Comparison of ENCODE assay signal across 8 mouse cellular contexts in the genomic region with DNA sequence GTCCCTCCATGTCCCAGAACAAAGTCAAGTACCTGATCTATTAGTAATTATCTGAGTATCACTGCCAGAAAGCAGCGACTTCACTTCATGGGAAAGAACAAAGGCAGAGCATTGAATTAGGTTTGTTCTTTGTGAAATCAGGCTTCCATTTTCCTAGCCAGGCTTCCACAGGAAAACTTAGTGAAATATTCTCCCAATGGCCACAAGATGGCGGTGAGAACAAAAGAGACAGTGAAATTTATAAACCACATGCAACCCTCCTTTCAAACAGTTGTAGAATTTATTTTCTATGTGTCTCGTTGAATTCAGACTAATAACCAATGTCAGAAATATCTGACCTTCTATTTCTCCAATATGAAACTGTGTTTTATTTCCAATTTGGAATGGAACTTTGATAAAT. TPM values are rescaled to one million over a fixed set of nuclear protein-coding genes. Genes with fewer than 3 reads are reported as not detected.
DNase-seq lines count a peak whose midpoint lies in the region; ATAC-seq and TF ChIP-seq lines count a peak whose summit lies in the region.

No protein-coding gene starts in this region.

- H3K27me3 ChIP-seq in liver, adult 2 months (ENCODE audit: control insufficient read depth, insufficient read depth, low read length), result no peaks in the 10 kb centered on the region
- peaks cover 9% of the 10 kb centered on the region for H3K27me3 ChIP-seq in Patski
- no peaks in the 10 kb centered on the region for H3K27me3 ChIP-seq in hindbrain, embryonic 14.5 days (ENCODE audit: control insufficient read depth, insufficient read depth, low read length)
- no peaks in the 10 kb centered on the region for H3K27me3 ChIP-seq in neural tube, embryonic 14.5 days (ENCODE audit: control insufficient read depth, insufficient read depth, low read length)

- H3K4me1 ChIP-seq in liver, adult 2 months (ENCODE audit: control insufficient read depth, insufficient read depth, low read length), result no peaks in the 10 kb centered on the region
- no peaks in the 10 kb centered on the region for H3K4me1 ChIP-seq in hindbrain, embryonic 14.5 days (replicated peaks; ENCODE audit: control insufficient read depth, insufficient read depth, low read length)
- no peaks in the 10 kb centered on the region for H3K4me1 ChIP-seq in neural tube, embryonic 14.5 days (ENCODE audit: control insufficient read depth, insufficient read depth, low read length)

- H3K9ac ChIP-seq in liver, adult 2 months (ENCODE audit: low read depth, low read length), result no peak overlapping the region
- peak overlapping the region; percentile 33; the same call in 1 of the 2 replicates for H3K9ac ChIP-seq in hindbrain, embryonic 14.5 days
- H3K9ac ChIP-seq in neural tube, embryonic 14.5 days (replicated peaks; ENCODE audit: low read depth, low read length), result no peak overlapping the region

- no peaks in the 10 kb centered on the region for H3K9me3 ChIP-seq in hindbrain, embryonic 14.5 days (ENCODE audit: control insufficient read depth, low read length)
- H3K9me3 ChIP-seq in neural tube, embryonic 14.5 days (ENCODE audit: control insufficient read depth, low read length), result no peaks in the 10 kb centered on the region

- peak; percentile 35 for DNase-seq in liver, adult 2 months (ENCODE audit: extremely low read depth, low read depth, low spot score)
- DNase-seq in liver, result no peak
- no peak for DNase-seq in Patski (ENCODE audit: low read depth, low spot score)
- DNase-seq in embryo, embryonic 10.5 days (ENCODE audit: low spot score), result peak; percentile 82
- peak; percentile 83 for DNase-seq in hindbrain, embryonic 14.5 days (ENCODE audit: low spot score)
- DNase-seq in left cerebral cortex, adult 2 months (ENCODE audit: extremely low spot score in 1 of 2, low spot score in 2 of 2), result peak; percentile 29 to 51
- DNase-seq in spleen, postnatal 4 days (ENCODE audit: low spot score in 2 of 2), result no peak

- no peak for ATAC-seq in Patski
- peak; percentile 63; the same call in 1 of the 2 replicates for ATAC-seq in hindbrain, embryonic 14.5 days (ENCODE audit: low FRiP score)
- peak; percentile 59 for ATAC-seq in neural tube, embryonic 14.5 days (ENCODE audit: low read depth)

- peak; percentile 34; the same call in 1 of the 2 replicates for TF ChIP-seq CTCF in liver, adult 2 months (IDR thresholded peaks at IDR 0.05; ENCODE audit: low read depth, low read length)
- TF ChIP-seq CTCF in Patski (IDR thresholded peaks at IDR 0.05), result peak; percentile 66
- peak; percentile 82 for TF ChIP-seq CTCF in left cerebral cortex, adult 2 months (IDR thresholded peaks at IDR 0.05)

- in situ Hi-C loops in Patski (cut with MboI; ENCODE audit: low pct_unique_long_range_greater_than_20kb), result loop anchor here (5.0 to 10.0 kb wide), 4 partner anchors 41 to 336 kb away; partner anchors contain the start of genes Arhgap18 and L3mbtl3

- POLR2A ChIA-PET in Patski (lab: Charles Lee), result no interaction called here

- WGBS in liver, adult 2 months, result 5% methylated on average over 3 of the region's 3 CpGs
- WGBS in hindbrain, embryonic 14.5 days, result 4% methylated on average over 3 of the region's 3 CpGs
- 3% methylated on average over 3 of the region's 3 CpGs for WGBS in neural tube, embryonic 14.5 days

- H3K27ac ChIP-seq in liver, adult 2 months (replicated peaks; ENCODE audit: insufficient read depth, low read depth, low read length), result no peak overlapping the region
- 0 out of 2 replicates have a peak overlapping the region, but pooled peaks have one; percentile 38 for H3K27ac ChIP-seq in hindbrain, embryonic 14.5 days
- no peak overlapping the region for H3K27ac ChIP-seq in left cerebral cortex, adult 2 months
- H3K27ac ChIP-seq in neural tube, embryonic 14.5 days (ENCODE audit: low read depth, low read length), result no peak overlapping the region

- H3K4me2 ChIP-seq in hindbrain, embryonic 14.5 days (replicated peaks), result no peak overlapping the region
- H3K4me2 ChIP-seq in neural tube, embryonic 14.5 days (ENCODE audit: low read depth, low read length), result no peak overlapping the region

- no peak overlapping the region for H3K4me3 ChIP-seq in liver, adult 2 months (ENCODE audit: insufficient read depth, low read depth, low read length)
- no peak overlapping the region for H3K4me3 ChIP-seq in hindbrain, embryonic 14.5 days (replicated peaks; ENCODE audit: low read length)
- H3K4me3 ChIP-seq in left cerebral cortex, adult 2 months, result no peak overlapping the region
- H3K4me3 ChIP-seq in neural tube, embryonic 14.5 days (ENCODE audit: low read depth, low read length), result no peak overlapping the region

- CTCF ChIA-PET in Patski (lab: Charles Lee), result interaction anchor here (0.7 to 2.9 kb wide), 10 partner anchors 9 to 218 kb away, joined by 3 to 20 read pairs (median 3); partner anchors contain the start of gene Arhgap18

- no peaks in the 10 kb centered on the region for H3K36me3 ChIP-seq in liver, adult 2 months (ENCODE audit: control insufficient read depth, insufficient read depth, low read length)
- H3K36me3 ChIP-seq in hindbrain, embryonic 14.5 days (replicated peaks; ENCODE audit: control insufficient read depth, insufficient read depth), result no peaks in the 10 kb centered on the region
- H3K36me3 ChIP-seq in neural tube, embryonic 14.5 days (ENCODE audit: control insufficient read depth, insufficient read depth, low read length), result no peaks in the 10 kb centered on the region

- H3K79me2 ChIP-seq in liver, adult 2 months (ENCODE audit: control insufficient read depth, insufficient read depth, low read length), result no peaks in the 10 kb centered on the region

- no peak for TF ChIP-seq POLR2A in liver, adult 2 months (IDR thresholded peaks at IDR 0.05; ENCODE audit: extremely low read depth, insufficient read depth, low read length)

- intact Hi-C loops in left cerebral cortex, adult 2 months (cut with DNase I), result loop anchor here (1.0 to 5.0 kb wide), 4 partner anchors 41 to 339 kb away; partner anchors contain the start of gene Arhgap18

RNA-seq across cellular contexts. Expression of gene Arhgap18, which starts 42.2 kb away (rescaled TPM):
- 12.2 and 13.9 TPM in 2 replicates for total RNA-seq in liver, adult 2 months (2014; rRNA removed)
- polyA plus RNA-seq in liver, adult 2 months (2012; rRNA removed), result 1.3 and 1.5 TPM in 2 replicates
- 25.7 TPM for polyA plus RNA-seq in Patski (2021)
- polyA plus RNA-seq in hindbrain, embryonic 14.5 days (2014; fragmentation: Nextera tagmentation; extraction: Ambion mirVana), result 13.3 and 14.9 TPM in 2 replicates
- 1 to 10 TPM; 9.4 TPM for total RNA-seq in left cerebral cortex, adult 2 months (2021)
- polyA plus RNA-seq in neural tube, embryonic 14.5 days (2014; fragmentation: Nextera tagmentation; extraction: Ambion mirVana), result 10.0 and 11.6 TPM in 2 replicates

Comparison
In these comparisons a context has a peak if more than half of its experiments do, and no peak if none do; other contexts are left out.
1. DNase-seq: peak in liver, adult 2 months (single experiment), embryo, embryonic 10.5 days (single experiment), hindbrain, embryonic 14.5 days (single experiment) and left cerebral cortex, adult 2 months (2 of 2); none in liver (single experiment), Patski (single experiment) and spleen, postnatal 4 days (0 of 2).
2. Peak in every context shown above with its lines, with median percentiles within 50 percentile points of each other: CTCF ChIP-seq.